Mouse (Mus musculus) lung, embryonic 16.5 days (tissue): ENCODE results near the gene Gipc1. TPM values are rescaled to one million over a fixed set of nuclear protein-coding genes. Genes with fewer than 3 reads are reported as not detected.

Experiments
- ATAC-seq: fragments of 200-750 bp; cut with Nextera tagmentation; 2 replicates; pipeline ENCODE4 v1.8.0; 2017; ENCODE audit warnings: low read depth, mild to moderate bottlenecking, moderate library complexity
- H3K27ac ChIP-seq: fragments of 300-500 bp; sonication (generic); 2 replicates; pipeline ENCODE4 v1.5.1; 2014; ENCODE audit warnings: mild to moderate bottlenecking, control low read depth, low read length
- H3K27me3 ChIP-seq: fragments of 300-500 bp; sonication (generic); 2 replicates; pipeline ENCODE4 v1.6.1; 2014; ENCODE audit warnings: low read depth, low read length, mixed read lengths; ENCODE audit not compliant: control insufficient read depth, insufficient read depth
- H3K36me3 ChIP-seq: fragments of 300-500 bp; sonication (generic); 2 replicates; pipeline ENCODE4 v1.6.1; 2014; ENCODE audit warnings: low read length; ENCODE audit not compliant: control insufficient read depth, insufficient read depth
- H3K4me1 ChIP-seq: fragments of 300-500 bp; sonication (generic); replicated peaks from 2 replicates; pipeline ENCODE4 v1.6.1; 2014; ENCODE audit warnings: low read length, mixed read lengths; ENCODE audit not compliant: control insufficient read depth, insufficient read depth
- H3K4me2 ChIP-seq: fragments of 300-500 bp; sonication (generic); 2 replicates; pipeline ENCODE4 v1.6.1; 2014; ENCODE audit warnings: low read depth, low read length, control low read depth
- H3K4me3 ChIP-seq: fragments of 300-500 bp; sonication (generic); 2 replicates; pipeline ENCODE4 v1.5.1; 2014; ENCODE audit warnings: mild to moderate bottlenecking, low read length, control low read depth
- H3K9ac ChIP-seq: fragments of 300-500 bp; sonication (generic); 2 replicates; pipeline ENCODE4 v1.6.1; 2014; ENCODE audit warnings: low read length, control low read depth
- H3K9me3 ChIP-seq: fragments of 300-500 bp; sonication (generic); 2 replicates; pipeline ENCODE4 v1.6.1; 2016; ENCODE audit warnings: low read length; ENCODE audit not compliant: control insufficient read depth
- WGBS: fragments of 180-500 bp; shearing (Covaris S2); extraction: QIAGEN DNeasy Blood & Tissue Kit; methylation state at CpG from one replicate; pipeline ENCODE4 v1.1.7; 2014; 5-methylcytosine and 5-hydroxymethylcytosine counted together
- polyA plus RNA-seq: library from polyadenylated mRNA; unstranded; fragments of >200 nt; fragmentation: Nextera tagmentation; extraction: Ambion mirVana; gene quantifications from 2 replicates; pipeline ENCODE4 v1.2.1, GENCODE M21; 2015

The Gipc1 gene
- 178 and 190 TPM in 2 replicates for polyA plus RNA-seq

DNA sequence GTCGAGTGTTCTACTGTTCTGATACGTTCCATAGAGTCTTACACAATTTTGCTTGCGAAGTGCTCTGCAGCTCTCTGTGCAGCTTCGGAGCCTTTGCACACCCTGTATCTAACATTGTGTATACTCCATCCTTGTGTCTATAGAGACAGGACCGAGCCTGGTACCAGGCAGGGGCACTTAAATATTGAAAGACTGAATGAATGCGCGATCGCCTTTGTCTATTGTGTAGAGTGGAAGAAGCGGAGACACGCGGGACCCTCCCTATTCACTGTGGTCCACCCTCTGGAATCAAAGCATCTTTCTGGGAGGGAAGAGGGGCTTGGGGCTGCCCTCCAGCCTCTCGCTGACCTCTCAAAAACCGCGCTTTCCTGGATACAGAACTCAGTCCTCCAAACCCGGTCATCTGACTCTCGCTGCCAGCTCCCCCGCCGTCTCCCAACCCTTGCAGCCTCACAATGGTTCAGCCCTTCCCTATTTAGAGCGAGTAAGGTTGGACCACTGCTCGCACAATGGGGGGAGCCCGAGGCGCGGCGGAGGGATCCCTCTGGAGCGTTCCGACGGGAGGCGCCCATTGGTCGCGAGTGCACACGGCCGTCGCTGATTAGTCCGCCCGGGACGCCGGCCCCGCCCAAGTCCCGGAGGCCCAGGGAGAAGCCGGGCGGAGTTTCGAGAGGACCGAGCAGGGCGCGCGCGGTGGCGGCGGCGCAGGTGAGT lies at the start of gene Gipc1:
TSS of gene Gipc1 (plus strand) at position 648 of the 714 bp plus-strand sequence.
- peaks cover 15% of the 10 kb centered on the region for H3K4me1 ChIP-seq
- H3K9ac ChIP-seq = peak within 1 kb of the TSS; percentile 93
- no peaks in the 10 kb centered on the region for H3K27me3 ChIP-seq
- H3K27ac ChIP-seq = peak within 1 kb of the TSS; percentile 85
- WGBS = 3% methylated on average over 50 of the region's 50 CpGs
- H3K4me3 ChIP-seq = peak within 1 kb of the TSS; percentile 81
- no peaks in the 10 kb centered on the region for H3K9me3 ChIP-seq
- peak within 1 kb of the TSS; percentile 90 for H3K4me2 ChIP-seq
- 0 out of 2 replicates have a peak, but pooled peaks cover 3% of the 10 kb centered on the region for H3K36me3 ChIP-seq
- ATAC-seq = peak; percentile 97

DNA sequence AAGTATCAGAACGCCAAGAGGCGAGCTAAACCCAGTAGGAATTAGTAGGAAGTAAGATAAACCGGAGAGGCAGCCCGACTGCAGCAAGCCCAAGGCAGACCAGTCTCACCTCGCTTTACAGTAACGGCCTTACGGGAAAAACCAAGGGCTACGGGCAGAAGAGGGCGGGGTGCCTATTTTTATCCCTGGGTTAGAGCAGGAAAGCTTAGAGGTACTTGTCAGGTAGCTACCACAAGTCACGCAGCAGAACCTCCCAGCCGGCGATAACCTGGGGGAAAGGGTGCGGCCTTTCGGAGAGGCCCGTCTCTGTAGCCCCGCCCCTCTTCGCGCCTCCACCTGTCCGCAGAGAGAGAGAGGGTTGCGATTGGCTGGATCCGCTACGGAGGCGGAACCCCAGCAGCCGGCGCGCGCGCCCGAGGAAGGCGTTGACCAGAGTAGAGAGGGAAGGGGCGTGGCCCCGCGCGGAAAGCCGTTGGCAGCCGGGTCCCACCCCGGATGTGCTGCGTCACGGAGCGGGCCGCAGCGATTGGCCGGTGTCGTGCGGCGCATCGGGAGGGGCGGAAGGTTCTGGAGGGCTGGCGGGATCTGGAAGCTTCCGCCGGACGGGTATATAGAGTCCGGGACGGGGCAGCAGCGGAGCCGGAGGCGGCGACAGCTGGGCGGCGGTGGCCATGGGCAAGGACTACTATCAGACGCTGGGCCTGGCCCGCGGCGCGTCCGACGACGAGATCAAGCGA lies 44.6 kb upstream of the Gipc1 start, which contains the start of the genes Tecr and Dnajb1:
TSS of gene Tecr (minus strand) at position 311 of the 737 bp plus-strand sequence.
TSS of gene Dnajb1 (plus strand) at position 533 of the 737 bp plus-strand sequence.
- WGBS = under 1% methylated on average over 68 of the region's 69 CpGs
- Histone ChIP-seq H3K27ac (peak within 1 kb of the TSS; percentile 98), H3K27me3 (no peaks in the 10 kb centered on the region), H3K4me3 (peak within 1 kb of the TSS; percentile 61), H3K4me1 (peaks cover 11% of the 10 kb centered on the region), H3K4me2 (peak within 1 kb of the TSS; percentile 67), H3K9me3 (no peaks in the 10 kb centered on the region), H3K9ac (peak within 1 kb of the TSS; percentile 80), H3K36me3 (peaks cover 26% of the 10 kb centered on the region)
- peak; percentile 98 for ATAC-seq

DNA sequence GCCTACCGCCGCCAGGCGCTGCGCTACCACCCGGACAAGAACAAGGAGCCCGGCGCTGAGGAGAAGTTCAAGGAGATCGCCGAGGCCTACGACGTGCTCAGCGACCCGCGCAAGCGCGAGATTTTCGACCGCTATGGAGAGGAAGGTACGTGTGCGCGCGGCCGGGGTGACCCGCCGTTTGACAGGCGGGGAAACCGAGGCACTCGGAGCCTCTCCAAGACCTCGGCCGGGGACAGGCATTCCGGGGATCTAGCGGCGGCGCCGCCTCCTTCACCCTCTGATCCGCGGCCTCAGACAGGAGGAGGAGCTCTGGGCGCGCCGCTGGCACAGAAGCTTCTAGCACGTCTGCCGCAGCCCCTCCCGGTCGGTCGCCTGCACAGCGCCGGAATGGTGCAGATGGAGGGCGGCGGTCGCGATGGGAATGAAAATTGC lies 44.1 kb upstream of the Gipc1 start:
- Histone ChIP-seq H3K27me3 (no peaks in the 10 kb centered on the region), H3K4me2 (peak overlapping the region; percentile 57), H3K36me3 (peaks cover 26% of the 10 kb centered on the region), H3K9me3 (no peaks in the 10 kb centered on the region), H3K9ac (peak overlapping the region; percentile 80), H3K4me1 (peaks cover 11% of the 10 kb centered on the region), H3K27ac (peak overlapping the region; percentile 98), H3K4me3 (peak overlapping the region; percentile 61)
- ATAC-seq = peak; percentile 82
- WGBS = under 1% methylated on average over 51 of the region's 51 CpGs

DNA sequence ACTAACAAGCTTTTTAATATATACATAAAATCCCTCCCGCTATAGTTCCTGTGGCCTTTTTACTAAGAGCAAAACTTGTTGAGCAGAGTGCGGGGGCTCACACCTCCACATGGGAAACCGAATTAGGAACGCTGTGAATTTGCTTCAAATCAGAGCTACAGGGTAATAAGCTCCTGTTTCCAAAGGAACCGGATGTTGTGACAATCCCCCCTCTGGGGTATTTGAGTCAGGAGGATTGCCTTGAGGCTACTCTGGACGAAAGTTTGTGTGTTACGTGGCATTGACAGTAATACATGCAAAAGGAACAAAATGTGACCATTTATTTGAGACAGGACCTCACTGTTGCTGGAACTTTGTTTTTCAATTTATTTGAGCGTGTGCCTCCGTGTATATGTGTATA lies 43.4 kb upstream of the Gipc1 start:
- H3K4me1 ChIP-seq = peaks cover 11% of the 10 kb centered on the region
- no peaks in the 10 kb centered on the region for H3K27me3 ChIP-seq
- peaks cover 26% of the 10 kb centered on the region for H3K36me3 ChIP-seq
- peak overlapping the region; percentile 57 for H3K4me2 ChIP-seq
- H3K9me3 ChIP-seq = no peaks in the 10 kb centered on the region
- ATAC-seq = no peak
- 18% methylated on average over 9 of the region's 9 CpGs for WGBS
- H3K4me3 ChIP-seq = peak overlapping the region; percentile 61
- H3K27ac ChIP-seq = no peak overlapping the region
- H3K9ac ChIP-seq = peak overlapping the region; percentile 80

DNA sequence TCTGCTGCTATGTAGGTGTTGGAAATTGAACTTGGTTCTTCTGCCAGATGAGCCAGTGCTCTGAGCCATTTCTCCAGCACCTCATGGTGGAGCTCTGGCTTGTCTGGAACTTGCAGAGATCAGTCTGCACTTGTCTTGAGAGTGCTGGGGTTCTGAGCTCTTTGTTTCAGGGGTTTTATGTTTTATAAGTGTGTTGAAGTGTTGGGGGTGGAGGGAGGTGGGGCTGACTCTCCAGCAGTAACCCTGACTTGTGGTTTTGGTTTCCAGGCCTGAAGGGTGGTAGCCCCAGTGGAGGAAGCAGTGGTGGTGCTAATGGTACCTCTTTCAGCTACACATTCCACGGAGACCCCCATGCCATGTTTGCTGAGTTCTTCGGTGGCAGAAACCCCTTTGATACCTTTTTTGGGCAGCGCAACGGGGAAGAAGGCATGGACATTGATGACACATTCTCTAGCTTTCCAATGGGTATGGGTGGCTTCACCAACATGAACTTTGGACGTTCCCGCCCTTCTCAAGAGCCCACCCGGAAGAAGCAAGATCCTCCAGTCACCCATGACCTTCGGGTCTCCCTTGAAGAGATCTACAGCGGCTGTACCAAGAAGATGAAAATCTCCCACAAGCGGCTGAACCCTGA lies 42.8 kb upstream of the Gipc1 start:
- H3K4me2 ChIP-seq = peak overlapping the region; percentile 57
- ATAC-seq = no peak
- H3K9me3 ChIP-seq = no peaks in the 10 kb centered on the region
- no peak overlapping the region for H3K27ac ChIP-seq
- peak overlapping the region; percentile 61 for H3K4me3 ChIP-seq
- H3K36me3 ChIP-seq = peaks cover 26% of the 10 kb centered on the region
- peak overlapping the region; percentile 80 for H3K9ac ChIP-seq
- WGBS = 86% methylated on average over 10 of the region's 10 CpGs
- H3K4me1 ChIP-seq = peaks cover 11% of the 10 kb centered on the region
- H3K27me3 ChIP-seq = no peaks in the 10 kb centered on the region

DNA sequence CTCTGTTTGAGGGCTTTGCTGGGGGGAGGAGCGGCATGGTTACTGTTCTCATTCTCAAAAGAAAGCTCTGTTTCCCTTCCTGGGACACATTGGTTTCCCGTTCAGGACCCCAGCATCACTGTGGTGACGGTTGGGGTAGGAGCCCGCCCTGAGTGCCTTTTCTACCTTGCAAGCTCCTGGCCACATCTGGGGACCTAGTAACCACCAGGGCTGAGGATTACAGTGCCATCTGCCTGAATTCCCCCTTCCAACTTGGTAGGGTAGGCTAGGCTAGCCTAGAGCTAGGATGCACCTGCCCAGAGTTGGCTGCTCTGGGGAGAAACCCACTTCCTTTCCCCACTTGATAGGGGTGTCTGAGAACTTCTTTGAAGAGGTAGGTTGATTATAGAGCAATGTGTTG lies 40.6 kb upstream of the Gipc1 start:
- ATAC-seq = no peak
- no peaks in the 10 kb centered on the region for H3K27me3 ChIP-seq
- no peak overlapping the region for H3K27ac ChIP-seq
- H3K9me3 ChIP-seq = no peaks in the 10 kb centered on the region
- WGBS = 93% methylated on average over 4 of the region's 4 CpGs
- H3K9ac ChIP-seq = no peak overlapping the region
- peaks cover 11% of the 10 kb centered on the region for H3K4me1 ChIP-seq
- no peak overlapping the region for H3K4me3 ChIP-seq
- H3K4me2 ChIP-seq = no peak overlapping the region
- peaks cover 26% of the 10 kb centered on the region for H3K36me3 ChIP-seq

DNA sequence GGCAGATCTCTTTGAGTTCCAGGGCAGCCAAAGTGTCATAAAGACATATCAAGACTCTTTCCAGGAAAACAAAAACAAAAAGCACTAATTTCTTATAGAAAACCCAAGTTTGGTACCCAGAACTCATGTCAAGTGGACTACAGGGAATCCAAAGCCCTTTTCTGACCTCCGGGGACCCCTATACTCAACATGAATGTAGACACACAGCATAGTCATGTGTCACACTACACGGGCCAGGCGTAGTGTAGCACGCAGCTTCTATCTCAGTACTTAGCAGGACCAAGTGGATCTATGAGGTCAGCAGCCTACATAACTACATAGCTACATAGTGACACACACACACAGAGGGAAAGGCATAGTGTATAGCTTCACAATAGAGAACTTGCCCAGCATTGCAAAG lies 38.8 kb upstream of the Gipc1 start:
- Histone ChIP-seq H3K36me3 (peaks cover 26% of the 10 kb centered on the region), H3K4me2 (no peak overlapping the region), H3K9ac (no peak overlapping the region), H3K27me3 (no peaks in the 10 kb centered on the region), H3K4me1 (peaks cover 8% of the 10 kb centered on the region), H3K4me3 (no peak overlapping the region), H3K9me3 (no peaks in the 10 kb centered on the region; the same call in 1 of the 2 replicates), H3K27ac (no peak overlapping the region)
- 93% methylated on average over 4 of the region's 4 CpGs for WGBS
- ATAC-seq = no peak

DNA sequence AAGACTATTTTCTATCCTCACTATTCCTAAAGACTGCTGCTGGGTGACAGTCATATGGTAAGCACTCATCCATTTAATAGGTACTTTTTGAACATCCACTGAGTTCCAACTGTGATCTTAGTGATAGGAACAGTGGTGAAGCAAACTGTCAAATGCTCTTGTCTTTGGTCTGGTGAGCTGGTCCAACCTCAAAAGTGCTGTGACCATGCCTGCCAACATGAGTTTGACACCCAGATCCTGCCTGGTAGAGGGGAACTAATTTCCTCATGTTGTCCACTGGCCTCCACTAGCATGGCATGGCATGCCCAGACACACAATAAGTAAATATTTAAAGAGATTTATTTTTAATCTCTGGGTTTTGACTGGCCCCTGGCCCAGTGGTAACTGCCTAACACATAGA lies 35.9 kb upstream of the Gipc1 start:
- Histone ChIP-seq H3K4me2 (no peak overlapping the region), H3K4me3 (no peak overlapping the region), H3K4me1 (no peaks in the 10 kb centered on the region), H3K9me3 (no peaks in the 10 kb centered on the region; the same call in 1 of the 2 replicates), H3K9ac (no peak overlapping the region), H3K27me3 (no peaks in the 10 kb centered on the region), H3K36me3 (peaks cover 12% of the 10 kb centered on the region), H3K27ac (no peak overlapping the region)
- no peak for ATAC-seq

DNA sequence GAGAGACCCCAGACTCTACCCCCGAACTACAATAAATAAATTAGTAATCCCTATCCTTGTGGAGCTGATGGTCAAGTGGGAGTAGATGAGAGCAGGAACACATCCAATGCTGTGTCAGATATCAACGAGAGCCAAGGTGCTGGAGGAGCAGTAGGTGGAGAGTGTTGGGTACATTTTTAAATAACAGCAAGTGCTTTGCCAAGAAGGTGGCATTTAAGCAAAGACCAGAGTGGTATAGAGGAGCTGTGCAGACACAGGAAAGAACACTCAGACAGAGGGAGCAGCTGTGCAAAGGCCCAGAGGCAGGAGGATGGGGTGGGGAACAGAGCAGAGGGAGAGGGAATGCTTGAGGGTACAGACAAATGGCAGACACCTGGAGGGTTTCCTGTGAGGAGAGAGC lies 35.4 kb upstream of the Gipc1 start:
- Histone ChIP-seq H3K4me2 (no peak overlapping the region), H3K9me3 (no peaks in the 10 kb centered on the region; the same call in 1 of the 2 replicates), H3K4me3 (no peak overlapping the region), H3K27ac (no peak overlapping the region), H3K4me1 (0 out of 2 replicates have a peak, but pooled peaks cover 1% of the 10 kb centered on the region), H3K36me3 (peaks cover 7% of the 10 kb centered on the region), H3K27me3 (no peaks in the 10 kb centered on the region), H3K9ac (no peak overlapping the region)
- WGBS = 71% methylated on average over 2 of the region's 2 CpGs
- ATAC-seq = no peak
